Mouse (Mus musculus) heart, adult 2 months (tissue): ENCODE data around the gene Ccl17.

Experiments used
- CTCF ChIP-seq: fragments of 200-600 bp; IDR thresholded peaks from 2 replicates; pipeline ENCODE4 v1.8.1; 2022; ENCODE audit warnings: antibody characterized with exemption, mild to moderate bottlenecking, moderate library complexity
- POLR2A ChIP-seq: fragments of 200-500 bp; IDR thresholded peaks from 2 replicates; pipeline ENCODE4 v1.6.1; 2011; ENCODE audit warnings: mild to moderate bottlenecking, low read depth, low read length, control low read depth; ENCODE audit not compliant: insufficient read depth

DNA sequence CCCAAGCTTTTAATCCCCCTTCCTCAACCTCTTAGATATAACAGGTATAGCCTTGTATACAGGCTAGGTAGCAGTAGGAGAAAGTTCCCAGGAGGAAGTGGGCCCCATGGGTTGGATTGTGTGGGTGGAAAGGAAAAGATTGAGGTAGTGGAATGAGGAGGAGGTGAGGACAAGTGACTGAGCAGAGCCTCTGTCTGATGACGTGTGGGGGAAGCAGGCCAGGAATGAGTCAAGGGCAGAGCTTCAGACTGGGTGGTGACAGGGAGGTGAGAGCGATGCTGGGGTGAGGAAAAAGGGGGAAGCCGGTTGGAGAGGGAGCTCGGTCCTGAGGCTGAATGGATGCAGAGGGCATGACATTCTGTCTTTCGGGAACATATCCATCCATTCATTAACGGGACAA is 6.7 kb upstream of the Ccl17 start:
- TF ChIP-seq CTCF = no peak
- TF ChIP-seq POLR2A = no peak
